Mouse (Mus musculus) stomach, adult 2 months (tissue): Measurements from ENCODE around the gene Hspb11. TPM values are rescaled to one million over a fixed set of nuclear protein-coding genes. Genes with fewer than 3 reads are reported as not detected.

Experiments used
- polyA plus RNA-seq: library from polyadenylated mRNA; depleted of rRNA; stranded (reverse); fragments of >200 nt; gene quantifications from 2 replicates; pipeline ENCODE4 v1.2.3, GENCODE M21; 2012; rRNA removed

Hspb11 gene
- polyA plus RNA-seq, result 0.19 and 0.42 TPM in 2 replicates

DNA sequence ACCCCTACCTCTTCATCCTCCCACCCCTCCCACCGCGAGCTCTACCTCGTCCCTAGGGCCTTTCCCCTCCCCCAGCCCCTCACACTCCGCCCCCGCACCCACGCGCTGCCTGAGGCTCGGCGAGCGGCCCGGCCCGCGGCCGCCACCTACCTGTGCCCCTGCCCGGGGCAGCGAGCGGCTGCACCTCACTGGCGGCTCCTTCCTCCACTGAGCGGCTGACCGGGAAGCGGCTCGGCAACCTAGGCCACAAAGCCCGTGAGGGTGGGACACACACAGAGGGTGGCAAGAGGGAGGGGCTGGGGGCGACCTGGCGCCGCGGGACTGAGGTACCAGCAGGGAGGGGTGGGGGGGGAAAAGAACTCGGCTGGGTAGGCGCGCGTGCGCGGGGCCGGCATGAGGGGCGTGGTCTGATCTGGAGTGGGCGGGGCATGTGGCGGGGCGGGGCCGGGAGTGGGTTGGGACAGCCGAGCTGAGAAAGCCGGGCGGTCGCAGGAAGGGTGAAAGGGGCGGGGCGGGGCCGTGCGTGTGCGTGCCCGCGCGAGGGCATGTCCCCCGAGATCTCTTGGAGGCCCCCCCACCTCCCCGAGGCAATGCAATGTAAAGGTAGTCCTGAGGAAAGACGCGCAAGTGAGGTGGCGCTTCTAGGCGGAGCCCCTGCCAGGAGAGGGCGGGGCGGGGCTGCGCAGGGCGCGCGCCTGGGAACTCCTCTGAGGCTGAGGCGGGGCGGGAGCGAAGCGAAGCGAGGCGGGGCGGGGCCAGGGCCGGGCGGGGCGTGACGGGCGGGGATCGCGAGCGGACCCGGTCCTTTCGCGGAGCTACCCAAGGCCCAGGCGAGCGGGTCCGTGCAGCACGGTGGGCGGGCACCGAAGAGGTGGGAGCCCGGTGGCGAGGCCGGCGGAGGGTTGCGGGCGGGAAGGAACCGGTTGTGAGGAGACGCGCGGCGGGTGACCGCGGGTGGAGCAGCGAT is at the start of gene Hspb11, which contains the start of gene Lrrc42:
Hspb11 (plus strand) TSS at position 469 of the 967 bp plus-strand sequence.
Lrrc42 (minus strand) TSS at position 408 of the 967 bp plus-strand sequence.

DNA sequence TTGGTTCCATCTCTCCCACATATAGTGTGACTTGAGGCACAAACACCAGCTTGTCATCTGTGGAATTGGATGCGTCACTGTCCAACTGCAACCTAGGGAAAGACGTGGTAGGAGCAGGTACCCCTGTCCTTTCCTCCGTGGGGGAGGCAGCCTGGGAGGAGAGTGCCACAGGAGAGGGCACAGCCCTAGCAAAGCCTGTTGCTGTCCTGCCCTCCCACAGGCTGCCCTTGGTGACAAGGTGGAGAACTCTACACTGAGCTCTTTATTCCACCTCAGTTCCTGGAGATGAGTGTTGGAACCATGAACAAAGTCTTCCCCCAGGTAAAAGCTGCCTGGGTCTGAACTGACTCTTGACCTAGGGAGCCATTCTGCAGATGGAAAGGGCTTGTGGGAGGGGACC is 44.5 kb upstream of the Hspb11 start, which contains the start of gene Ldlrad1:
Ldlrad1 (plus strand) TSS at position 301 of the 400 bp plus-strand sequence.

DNA sequence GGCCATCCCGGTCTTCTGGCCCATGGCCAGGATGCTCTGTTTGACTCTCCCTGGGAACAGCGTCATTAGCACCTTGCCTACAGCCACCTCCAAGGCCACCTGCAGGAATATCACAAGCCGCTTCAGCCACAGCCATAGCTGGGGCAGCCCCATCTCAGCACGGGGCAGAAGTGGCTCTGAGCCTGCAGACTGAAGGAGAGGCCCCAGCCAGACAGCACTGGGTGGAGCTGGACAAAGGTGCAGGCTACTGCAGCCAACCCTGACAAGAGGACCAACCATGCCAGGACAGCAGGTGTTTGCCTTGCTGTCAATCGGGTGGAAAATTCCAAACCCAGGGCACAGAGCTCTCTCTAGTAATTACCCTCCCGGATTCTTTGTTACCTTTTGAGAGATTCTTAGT is 53.6 kb downstream of the Hspb11 start, which contains the start of gene Dio1:
Dio1 (minus strand) TSS at position 204 of the 400 bp plus-strand sequence.

DNA sequence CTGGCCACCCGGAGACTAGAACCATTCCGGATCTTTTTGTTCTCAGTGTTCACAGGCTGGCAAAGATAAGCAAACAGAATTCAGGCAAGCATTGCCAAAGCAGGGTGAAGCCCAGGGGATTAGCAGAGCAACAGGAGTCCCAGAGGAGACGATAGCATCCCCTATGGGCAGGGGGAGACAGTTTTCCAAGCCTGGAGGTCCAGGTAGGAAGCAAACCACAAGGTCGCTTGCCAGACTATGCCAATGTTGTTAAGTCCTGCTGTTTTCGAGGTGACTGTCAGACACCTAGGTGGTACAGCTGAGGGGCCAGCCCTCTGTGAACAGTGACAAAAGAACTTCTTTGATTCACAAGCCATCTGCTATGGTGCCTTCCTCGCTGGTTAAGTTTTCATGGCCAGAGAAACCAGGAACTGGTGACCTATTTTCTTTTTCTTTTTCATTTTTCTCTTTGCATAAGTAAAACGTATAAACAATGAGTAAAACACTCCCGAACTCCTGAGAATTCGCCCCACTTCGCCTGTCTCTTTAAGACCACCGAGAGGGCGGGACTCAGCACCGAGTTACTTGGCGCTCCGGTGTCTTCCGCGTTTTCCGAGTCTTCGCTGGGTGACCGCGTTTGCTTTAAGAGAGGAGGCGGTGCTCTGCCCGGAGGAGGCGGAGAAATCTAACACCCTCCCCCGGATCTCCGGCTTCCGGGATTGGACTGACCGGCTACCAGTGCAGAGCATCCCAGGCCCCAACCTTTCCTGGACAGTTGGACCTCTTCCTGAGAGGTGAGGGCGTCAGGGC is 60.5 kb downstream of the Hspb11 start, which contains the start of gene Yipf1:
Yipf1 (plus strand) TSS at position 674 of the 789 bp plus-strand sequence.

Other genes with a start within 250 kb of the Hspb11 start
- gene Mrpl37, start 186.7 kb upstream of the Hspb11 start, polyA plus RNA-seq, result 20.7 and 22.7 TPM in 2 replicates
- gene Cyb5rl, start 186.6 kb upstream of the Hspb11 start, polyA plus RNA-seq, result 2.0 and 2.6 TPM in 2 replicates
- gene Cdcp2, start 156.7 kb upstream of the Hspb11 start, polyA plus RNA-seq, result not detected in 2 replicates
- 148 and 170 TPM in 2 replicates for gene Tmem59, start 75.2 kb upstream of the Hspb11 start, polyA plus RNA-seq
- 1.2 and 1.5 TPM in 2 replicates for gene Tceanc2, start 74.5 kb upstream of the Hspb11 start, polyA plus RNA-seq
- gene Ldlrad1, start 44.4 kb upstream of the Hspb11 start, polyA plus RNA-seq, result 0.24 and 0.39 TPM in 2 replicates
- 5.4 and 10.1 TPM in 2 replicates for gene Lrrc42, start 61 bp upstream of the Hspb11 start, polyA plus RNA-seq
- gene Dio1, start 53.6 kb downstream of the Hspb11 start, polyA plus RNA-seq, result 1.8 and 4.1 TPM in 2 replicates
- gene Yipf1, start 60.8 kb downstream of the Hspb11 start, polyA plus RNA-seq, result 27.2 and 27.7 TPM in 2 replicates
- gene Ndc1, start 114.2 kb downstream of the Hspb11 start, polyA plus RNA-seq, result 3.4 and 3.7 TPM in 2 replicates
- gene Glis1, start 181.0 kb downstream of the Hspb11 start, polyA plus RNA-seq, result 0.40 and 0.72 TPM in 2 replicates